ENCODE assay signal across 8 mouse cellular contexts in the genomic region with DNA sequence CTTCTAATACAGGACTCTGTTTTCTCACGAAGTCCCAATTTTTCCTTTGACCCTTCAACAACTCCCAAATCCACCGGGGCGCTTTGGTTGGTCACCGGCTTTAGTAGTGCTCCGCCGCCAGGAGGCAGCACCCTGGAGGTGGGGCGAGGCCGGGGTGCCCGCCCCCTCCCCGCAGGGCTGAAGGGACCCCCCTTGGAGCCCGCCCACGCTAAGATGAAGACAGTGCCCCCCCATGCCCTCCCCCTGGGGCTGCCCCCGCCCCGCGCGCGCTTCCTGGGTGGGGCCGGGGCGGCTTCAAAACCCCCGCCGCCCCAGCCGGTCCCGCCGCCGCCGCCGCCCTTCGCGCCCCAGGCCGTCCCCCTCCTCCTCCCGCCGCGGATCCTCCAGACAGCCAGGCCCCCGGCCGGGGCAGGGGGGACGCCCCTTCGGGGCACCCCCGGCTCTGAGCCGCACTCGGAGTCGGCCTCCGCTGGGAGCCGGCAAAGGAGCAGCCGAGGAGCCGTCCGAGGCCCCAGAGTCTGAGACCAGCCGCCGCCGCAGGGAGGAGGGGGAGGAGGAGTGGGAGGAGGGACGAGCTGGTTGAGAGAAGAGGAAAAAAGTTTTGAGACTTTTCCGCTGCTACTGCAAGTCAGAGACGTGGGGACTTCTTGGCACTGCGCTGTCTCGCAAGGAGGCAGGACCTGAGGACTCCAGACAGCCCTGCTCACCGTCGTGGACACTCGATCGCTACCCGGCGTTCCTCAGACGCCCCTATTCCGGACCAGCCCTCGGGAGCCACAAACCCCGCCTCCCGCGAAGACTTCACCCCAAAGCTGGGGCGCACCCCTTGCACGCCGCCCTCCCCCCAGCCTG. TPM values are rescaled to one million over a fixed set of nuclear protein-coding genes. Genes with fewer than 3 reads are reported as not detected.
DNase-seq lines count a peak whose midpoint lies in the region; ATAC-seq and TF ChIP-seq lines count a peak whose summit lies in the region.

Tgfb1 (plus strand) TSS at position 323 of the 852 bp plus-strand sequence.

- peak within 1 kb of the TSS; percentile 59 for H3K4me2 ChIP-seq in hindbrain, embryonic 13.5 days
- peak within 1 kb of the TSS; percentile 71 for H3K4me2 ChIP-seq in midbrain, embryonic 16.5 days (ENCODE audit: low read length)
- H3K4me2 ChIP-seq in stomach, embryonic 15.5 days: peak within 1 kb of the TSS; percentile 97

- no peak within 1 kb of the TSS for H3K27ac ChIP-seq in ES-E14 (ENCODE audit: insufficient read depth, low read depth, low read length, poor library complexity, severe bottlenecking)
- peak within 1 kb of the TSS; percentile 83 for H3K27ac ChIP-seq in bone marrow macrophage, adult 2 months (ENCODE audit: insufficient read depth, low read depth, low read length)
- no peak within 1 kb of the TSS for H3K27ac ChIP-seq in hindbrain, embryonic 13.5 days
- no peak within 1 kb of the TSS for H3K27ac ChIP-seq in midbrain, embryonic 16.5 days (ENCODE audit: low read length)
- peak within 1 kb of the TSS; percentile 84 for H3K27ac ChIP-seq in stomach, embryonic 15.5 days

- peak; percentile 56 for TF ChIP-seq CTCF in bone marrow macrophage, adult 2 months (IDR thresholded peaks at IDR 0.05; ENCODE audit: low read depth, low read length)

- peak; percentile 46; the same call in 1 of the 2 replicates for ATAC-seq in hindbrain, embryonic 13.5 days (ENCODE audit: low FRiP score)
- ATAC-seq in midbrain, embryonic 16.5 days: 0 out of 2 replicates have a peak, but pooled peaks have one; percentile 32
- peak; percentile 16; the same call in 1 of the 2 replicates for ATAC-seq in stomach, embryonic 15.5 days (ENCODE audit: insufficient read depth, low FRiP score, low read depth)

- H3K9me3 ChIP-seq in ES-E14 (ENCODE audit: control insufficient read depth, insufficient read depth, low read depth, low read length): no peaks in the 10 kb centered on the region
- H3K9me3 ChIP-seq in hindbrain, embryonic 13.5 days: no peaks in the 10 kb centered on the region
- H3K9me3 ChIP-seq in midbrain, embryonic 16.5 days (replicated peaks; ENCODE audit: control insufficient read depth, low read length, poor library complexity, severe bottlenecking): no peaks in the 10 kb centered on the region
- no peaks in the 10 kb centered on the region for H3K9me3 ChIP-seq in stomach, embryonic 15.5 days

- no peaks in the 10 kb centered on the region for H3K36me3 ChIP-seq in ES-E14 (ENCODE audit: control insufficient read depth, insufficient read depth, low read length, poor library complexity, severe bottlenecking)
- H3K36me3 ChIP-seq in hindbrain, embryonic 13.5 days: peaks cover 6% of the 10 kb centered on the region; the same call in 1 of the 2 replicates
- no peaks in the 10 kb centered on the region for H3K36me3 ChIP-seq in midbrain, embryonic 16.5 days (ENCODE audit: control insufficient read depth, insufficient read depth, low read length)
- H3K36me3 ChIP-seq in stomach, embryonic 15.5 days: no peaks in the 10 kb centered on the region

- H3K4me1 ChIP-seq in ES-E14 (ENCODE audit: control insufficient read depth in 2 of 2, insufficient read depth in 2 of 2, low read length in 2 of 2, poor library complexity in 1 of 2): peaks cover 0 to 16% of the 10 kb centered on the region in 2 experiments; a peak in 1 of 4 replicates
- H3K4me1 ChIP-seq in bone marrow macrophage, adult 2 months (ENCODE audit: control insufficient read depth, insufficient read depth, low read length): peaks cover 41% of the 10 kb centered on the region
- peaks cover 35% of the 10 kb centered on the region for H3K4me1 ChIP-seq in hindbrain, embryonic 13.5 days (replicated peaks)
- H3K4me1 ChIP-seq in midbrain, embryonic 16.5 days (ENCODE audit: control insufficient read depth, insufficient read depth, low read length): peaks cover 29% of the 10 kb centered on the region
- peaks cover 34% of the 10 kb centered on the region for H3K4me1 ChIP-seq in stomach, embryonic 15.5 days

- H3K4me3 ChIP-seq in ES-E14 (ENCODE audit: insufficient read depth in 1 of 2, low read depth in 1 of 2, low read length in 2 of 2, poor library complexity in 1 of 2, severe bottlenecking in 1 of 2): peak within 1 kb of the TSS; percentile 64 to 77
- H3K4me3 ChIP-seq in bone marrow macrophage, adult 2 months (ENCODE audit: insufficient read depth, low read length): peak within 1 kb of the TSS; percentile 86
- peak within 1 kb of the TSS; percentile 42 for H3K4me3 ChIP-seq in hindbrain, embryonic 13.5 days
- H3K4me3 ChIP-seq in midbrain, embryonic 16.5 days (ENCODE audit: low read depth, low read length): peak within 1 kb of the TSS; percentile 41
- peak within 1 kb of the TSS; percentile 73 for H3K4me3 ChIP-seq in stomach, embryonic 15.5 days (replicated peaks)

- under 1% methylated on average over 53 of the region's 69 CpGs for WGBS in hindbrain, embryonic 13.5 days
- 2% methylated on average over 56 of the region's 69 CpGs for WGBS in midbrain, embryonic 16.5 days
- under 1% methylated on average over 65 of the region's 69 CpGs for WGBS in stomach, embryonic 15.5 days

- DNase-seq in ES-E14 (ENCODE audit: low read depth, low spot score): no peak
- peak; percentile 67 for DNase-seq in gastrocnemius, adult 18-20 months (ENCODE audit: low spot score)
- peak; percentile 84 for DNase-seq in liver
- no peak for DNase-seq in cerebellum, adult 9-10 months

- no peak for TF ChIP-seq POLR2A in bone marrow macrophage, adult 2 months (IDR thresholded peaks at IDR 0.05; ENCODE audit: borderline replicate concordance, low read depth, low read length)

- peak within 1 kb of the TSS; percentile 62 for H3K9ac ChIP-seq in ES-E14 (ENCODE audit: insufficient read depth, low read depth, low read length, poor library complexity, severe bottlenecking)
- peak within 1 kb of the TSS; percentile 68 for H3K9ac ChIP-seq in hindbrain, embryonic 13.5 days
- H3K9ac ChIP-seq in midbrain, embryonic 16.5 days (ENCODE audit: low read depth, low read length): peak within 1 kb of the TSS; percentile 53
- peak within 1 kb of the TSS; percentile 71 for H3K9ac ChIP-seq in stomach, embryonic 15.5 days

- in situ Hi-C loops in ES-E14 (cut with MboI; ENCODE audit: low sequenced_read_pairs in 2 of 2, unreplicated experiment in 2 of 2): no loop called here

- peaks cover 74% of the 10 kb centered on the region for H3K27me3 ChIP-seq in hindbrain, embryonic 13.5 days
- H3K27me3 ChIP-seq in midbrain, embryonic 16.5 days (ENCODE audit: control insufficient read depth, insufficient read depth, low read depth, low read length): peaks cover 58% of the 10 kb centered on the region
- H3K27me3 ChIP-seq in stomach, embryonic 15.5 days (replicated peaks): peaks cover 6% of the 10 kb centered on the region; the same call in 1 of the 2 replicates

TF ChIP-seq in ES-E14, 5 proteins besides CTCF, POLR2A, EP300 and RAD21:
- TF ChIP-seq HCFC1 (IDR thresholded peaks at IDR 0.05; ENCODE audit: borderline replicate concordance, insufficient read depth, low read length): no peak
- no peak for TF ChIP-seq CHD2 (IDR thresholded peaks at IDR 0.05; ENCODE audit: low read depth, low read length)
- no peak for TF ChIP-seq MAFK (IDR thresholded peaks at IDR 0.05; ENCODE audit: insufficient read depth, low read depth, low read length)
- TF ChIP-seq ZC3H11A (IDR thresholded peaks at IDR 0.05; ENCODE audit: borderline replicate concordance, low read depth, low read length): no peak
- no peak for TF ChIP-seq ZNF384 (IDR thresholded peaks at IDR 0.05; ENCODE audit: low read depth, low read length)

RNA-seq across cellular contexts. Expression of gene Tgfb1, which starts in this region (rescaled TPM):
- 6.3 and 7.1 TPM in 2 replicates for total RNA-seq in ES-E14 (2012; rRNA removed)
- polyA plus RNA-seq in bone marrow macrophage, adult 2 months (2012; ENCODE audit: insufficient read depth, insufficient read length, missing spikeins): 287 and 354 TPM in 2 replicates
- total RNA-seq in gastrocnemius, adult 18-20 months (2021): 1 to 10 TPM; 3.9 to 7.8 TPM
- polyA plus RNA-seq in hindbrain, embryonic 13.5 days (2015; fragmentation: Nextera tagmentation; extraction: Ambion mirVana): 0.85 and 1.2 TPM in 2 replicates
- polyA plus RNA-seq in midbrain, embryonic 16.5 days (2015; fragmentation: Nextera tagmentation; extraction: Ambion mirVana): 0.21 and 0.78 TPM in 2 replicates
- 3.9 and 4.1 TPM in 2 replicates for polyA plus RNA-seq in stomach, embryonic 15.5 days (2015; fragmentation: Nextera tagmentation; extraction: Ambion mirVana)

Comparison
In these comparisons a context has a peak if more than half of its experiments do, and no peak if none do; other contexts are left out.
1. RNA of gene Tgfb1 (polyA plus RNA-seq): 287 to 354 TPM in bone marrow macrophage, adult 2 months; 3.9 to 4.1 TPM in stomach, embryonic 15.5 days, 0.85 to 1.2 TPM in hindbrain, embryonic 13.5 days and 0.21 to 0.78 TPM in midbrain, embryonic 16.5 days; every median in the first group is over 10 times any median in the second.
2. Peak in ATAC-seq, H3K4me3 ChIP-seq, H3K9ac ChIP-seq and H3K4me2 ChIP-seq in midbrain, embryonic 16.5 days; RNA of the gene not detected or under 1 TPM.
3. DNase-seq: peak in gastrocnemius, adult 18-20 months (single experiment) and liver (single experiment); none in ES-E14 (single experiment) and cerebellum, adult 9-10 months (single experiment).
4. H3K27ac ChIP-seq: peak in bone marrow macrophage, adult 2 months (single experiment) and stomach, embryonic 15.5 days (single experiment); none in ES-E14 (single experiment), hindbrain, embryonic 13.5 days (single experiment) and midbrain, embryonic 16.5 days (single experiment).
5. Peak in every context shown above with its lines, with median percentiles within 50 percentile points of each other: H3K4me3 ChIP-seq, H3K9ac ChIP-seq, ATAC-seq and H3K4me2 ChIP-seq.